Mouse (Mus musculus): ENCODE data around the gene Cabp1. TPM values are rescaled to one million over a fixed set of nuclear protein-coding genes. Genes with fewer than 3 reads are reported as not detected.

The Cabp1 gene
- polyA plus RNA-seq, 1 experiment from 2014 or later: 1.5 TPM

DNA sequence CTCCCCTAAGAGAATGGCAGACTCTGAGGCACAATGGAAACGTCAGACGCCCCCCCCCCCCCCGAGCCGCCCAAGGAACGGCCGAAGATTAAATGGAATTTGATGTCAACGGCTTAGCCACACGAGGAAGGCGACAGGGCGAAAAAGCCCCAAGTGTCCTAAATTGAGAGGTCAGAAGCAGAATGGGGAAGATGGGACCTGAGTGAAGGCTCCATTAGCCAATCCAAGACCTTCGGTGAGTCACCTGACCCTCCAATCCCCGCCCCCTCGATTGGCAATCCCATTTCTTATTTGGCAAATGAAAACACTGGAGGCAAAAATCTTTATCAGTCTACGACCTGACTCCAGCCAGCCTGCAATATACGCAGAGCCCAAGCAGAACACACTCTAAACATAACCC lies 9.5 kb downstream of the Cabp1 start:
- H3K27me3 ChIP-seq (replicated peaks): peaks cover 13% of the 10 kb centered on the region
- H3K9ac ChIP-seq: no peak overlapping the region
- H3K9me3 ChIP-seq: no peaks in the 10 kb centered on the region
- H3K4me3 ChIP-seq (replicated peaks): no peak overlapping the region; the same call in 1 of the 2 replicates
- no peak overlapping the region for H3K27ac ChIP-seq
- no peaks in the 10 kb centered on the region for H3K36me3 ChIP-seq
- WGBS: 18% methylated on average over 15 of the region's 15 CpGs
- peaks cover 34% of the 10 kb centered on the region for H3K4me1 ChIP-seq (replicated peaks)
- no peak for ATAC-seq
- peak overlapping the region; percentile 22; the same call in 1 of the 2 replicates for H3K4me2 ChIP-seq (replicated peaks)

DNA sequence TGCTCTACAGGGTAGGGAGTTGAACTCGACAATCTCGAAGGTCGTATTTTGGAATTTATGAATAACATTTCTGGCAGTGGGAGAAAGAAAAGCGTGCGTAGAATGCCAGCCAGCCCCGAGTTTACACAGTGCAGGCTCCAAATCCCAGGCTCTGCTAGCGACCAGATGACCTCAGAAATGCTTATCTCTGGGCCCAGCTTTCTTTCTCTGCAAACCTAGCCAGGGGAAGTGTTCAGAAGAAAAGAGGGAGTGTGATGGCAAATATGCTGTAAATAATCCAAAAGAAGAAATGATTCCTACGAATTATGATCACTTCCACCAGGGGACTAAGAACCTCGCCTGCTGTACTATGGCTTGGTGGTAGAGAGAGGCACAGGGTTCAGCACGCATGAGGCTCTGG lies 10.7 kb downstream of the Cabp1 start:
- 45% methylated on average over 10 of the region's 10 CpGs for WGBS
- Histone ChIP-seq H3K9me3 (no peaks in the 10 kb centered on the region), H3K4me3 (replicated peaks) (no peak overlapping the region), H3K9ac (no peak overlapping the region), H3K4me2 (replicated peaks) (no peak overlapping the region), H3K36me3 (no peaks in the 10 kb centered on the region), H3K27ac (no peak overlapping the region; the same call in 1 of the 2 replicates), H3K27me3 (replicated peaks) (0 out of 2 replicates have a peak, but pooled peaks cover 8% of the 10 kb centered on the region), H3K4me1 (replicated peaks) (peaks cover 34% of the 10 kb centered on the region)
- ATAC-seq: no peak

DNA sequence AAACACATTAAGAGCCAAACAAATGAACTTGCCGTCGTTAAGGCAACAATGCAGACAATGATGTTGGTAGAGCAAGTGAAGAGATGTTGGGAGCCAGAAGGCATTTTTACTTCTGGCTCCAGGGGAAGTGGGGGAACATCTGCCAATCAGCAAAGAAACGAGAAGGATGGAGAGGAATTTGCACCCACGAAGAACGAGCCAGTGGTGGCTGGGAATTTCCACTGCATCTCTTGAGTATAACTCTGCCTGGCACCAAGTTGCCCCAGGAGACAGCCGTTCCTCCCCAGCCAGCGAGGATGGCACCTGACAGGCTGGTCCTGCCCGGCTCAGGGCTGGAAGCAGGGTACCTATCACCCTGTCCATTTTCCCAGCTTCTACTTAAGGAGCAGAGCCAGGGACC lies 11.3 kb downstream of the Cabp1 start:
- Histone ChIP-seq H3K9ac (no peak overlapping the region), H3K4me3 (replicated peaks) (no peak overlapping the region), H3K4me1 (replicated peaks) (peaks cover 34% of the 10 kb centered on the region), H3K36me3 (no peaks in the 10 kb centered on the region), H3K27me3 (replicated peaks) (0 out of 2 replicates have a peak, but pooled peaks cover 8% of the 10 kb centered on the region), H3K27ac (no peak overlapping the region; the same call in 1 of the 2 replicates), H3K9me3 (no peaks in the 10 kb centered on the region), H3K4me2 (replicated peaks) (no peak overlapping the region)
- 65% methylated on average over 8 of the region's 8 CpGs for WGBS
- ATAC-seq: no peak

DNA sequence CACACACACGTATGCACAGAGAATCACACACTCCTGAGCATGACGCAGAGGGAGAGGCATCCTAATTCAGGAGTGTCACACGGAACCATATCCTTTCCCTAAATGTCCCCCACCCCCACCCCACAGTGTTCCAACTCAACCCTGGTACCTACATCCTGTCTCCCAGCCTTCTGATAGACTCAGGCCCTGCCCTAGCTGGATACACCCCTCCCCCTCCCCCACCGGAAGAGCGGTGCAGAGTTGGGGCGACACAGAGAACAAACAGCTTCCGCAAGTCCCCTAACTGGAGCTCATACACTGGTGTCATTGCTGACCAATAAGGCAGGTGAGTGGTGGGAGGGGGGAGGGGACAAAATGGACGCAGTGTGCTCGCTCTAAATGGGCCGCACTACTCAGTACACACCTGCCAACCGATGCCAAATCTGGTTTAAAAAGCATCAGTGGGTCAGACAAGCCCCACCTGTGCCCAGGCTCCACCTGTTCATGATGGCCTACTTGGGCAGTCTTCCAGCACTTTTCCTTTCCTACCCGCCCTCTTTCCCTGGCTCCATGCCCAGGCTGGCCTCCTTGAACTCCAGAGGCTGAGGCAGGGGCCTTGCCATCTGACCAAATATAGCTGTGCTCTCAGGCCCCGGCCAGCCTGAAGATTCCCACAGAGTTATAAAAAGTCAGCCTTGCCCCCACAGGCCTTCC lies 12.8 kb downstream of the Cabp1 start:
- H3K4me3 ChIP-seq (replicated peaks): no peak overlapping the region
- H3K4me2 ChIP-seq (replicated peaks): no peak overlapping the region
- H3K27ac ChIP-seq: peak overlapping the region; percentile 51; the same call in 1 of the 2 replicates
- ATAC-seq: peak; percentile 70
- H3K4me1 ChIP-seq (replicated peaks): peaks cover 22% of the 10 kb centered on the region
- 0 out of 2 replicates have a peak, but pooled peaks cover 6% of the 10 kb centered on the region for H3K27me3 ChIP-seq (replicated peaks)
- no peaks in the 10 kb centered on the region for H3K9me3 ChIP-seq
- 66% methylated on average over 13 of the region's 13 CpGs for WGBS
- no peak overlapping the region for H3K9ac ChIP-seq
- H3K36me3 ChIP-seq: no peaks in the 10 kb centered on the region

DNA sequence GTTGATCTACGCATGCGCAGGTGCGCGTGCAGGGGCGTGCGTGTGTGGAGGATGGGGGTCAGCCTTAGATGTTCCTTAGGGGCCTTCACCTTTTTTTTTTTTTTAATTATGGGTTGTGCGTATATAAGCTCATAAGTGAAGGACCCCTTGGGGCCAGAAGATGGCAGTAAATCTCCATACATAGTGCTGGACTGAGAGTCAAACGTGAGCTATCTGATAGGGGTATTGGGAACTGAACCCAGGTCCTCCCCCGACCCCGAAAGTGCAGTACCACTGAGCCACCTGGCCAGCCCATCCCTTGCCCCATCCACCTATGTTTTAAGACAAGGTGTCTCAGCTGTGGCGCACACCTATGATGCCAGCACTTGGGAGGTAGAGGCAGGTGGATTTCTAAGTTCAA lies 14.6 kb downstream of the Cabp1 start:
- Histone ChIP-seq H3K9me3 (no peaks in the 10 kb centered on the region), H3K27me3 (replicated peaks) (no peaks in the 10 kb centered on the region), H3K4me3 (replicated peaks) (no peak overlapping the region), H3K4me2 (replicated peaks) (no peak overlapping the region), H3K9ac (no peak overlapping the region), H3K36me3 (no peaks in the 10 kb centered on the region), H3K27ac (no peak overlapping the region), H3K4me1 (replicated peaks) (peaks cover 17% of the 10 kb centered on the region)
- ATAC-seq: no peak
- 93% methylated on average over 11 of the region's 11 CpGs for WGBS

DNA sequence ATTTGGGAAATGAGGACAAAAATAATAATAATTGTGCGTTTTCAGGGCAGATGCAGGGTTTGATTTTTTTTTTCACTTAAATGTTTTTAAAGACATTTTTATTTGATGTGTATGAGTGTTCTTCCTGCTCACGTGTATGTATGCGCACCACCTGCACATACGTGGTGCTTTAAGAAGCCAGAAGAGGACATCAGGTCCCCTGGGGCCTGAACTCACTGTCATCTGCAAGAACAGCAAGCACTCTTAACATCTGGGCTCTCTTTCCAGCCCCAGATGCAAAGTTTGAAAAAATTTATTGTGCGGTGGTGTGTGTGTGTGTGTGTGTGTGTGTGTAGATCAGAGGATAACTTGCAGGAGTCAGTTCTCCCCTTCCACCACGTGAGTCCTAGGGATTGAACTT lies 16.3 kb downstream of the Cabp1 start:
- Histone ChIP-seq H3K27ac (no peak overlapping the region), H3K4me3 (replicated peaks) (no peak overlapping the region), H3K27me3 (replicated peaks) (no peaks in the 10 kb centered on the region), H3K4me1 (replicated peaks) (peaks cover 13% of the 10 kb centered on the region), H3K9me3 (no peaks in the 10 kb centered on the region), H3K9ac (no peak overlapping the region), H3K36me3 (no peaks in the 10 kb centered on the region), H3K4me2 (replicated peaks) (no peak overlapping the region)
- WGBS: 82% methylated on average over 6 of the region's 6 CpGs
- ATAC-seq: no peak

- Histone ChIP-seq H3K36me3 (no peaks in the 10 kb centered on the region), H3K27me3 (replicated peaks) (no peaks in the 10 kb centered on the region), H3K9me3 (no peaks in the 10 kb centered on the region), H3K4me1 (replicated peaks) (no peaks in the 10 kb centered on the region), H3K4me2 (replicated peaks) (no peak overlapping the region), H3K9ac (no peak overlapping the region), H3K27ac (no peak overlapping the region), H3K4me3 (replicated peaks) (no peak overlapping the region)
- WGBS: 83% methylated on average over 1 of the region's 1 CpGs
- ATAC-seq: no peak
These were observed 19.6 kb downstream of the Cabp1 start for GRCm38 (mm10) chr5:115174554-115174953.

DNA sequence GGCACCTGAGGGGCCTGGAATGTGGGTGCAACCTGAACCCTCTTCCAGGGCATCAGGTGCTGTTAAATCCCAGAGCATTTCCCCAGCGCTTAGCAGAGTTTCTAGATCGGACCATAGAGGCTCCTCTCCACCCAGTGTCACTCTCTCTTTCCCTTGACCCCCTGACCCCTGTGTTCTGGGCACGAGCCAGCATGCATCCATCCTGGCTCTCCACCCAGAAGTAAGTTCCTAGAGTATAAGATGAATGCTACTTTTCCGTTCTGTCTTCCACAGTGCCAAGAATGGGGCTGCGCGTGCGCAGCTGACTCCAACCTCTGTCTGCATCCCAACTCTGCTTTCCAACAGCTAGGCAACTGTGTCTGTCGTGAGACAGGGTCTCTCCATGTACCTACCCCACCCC lies 24.0 kb downstream of the Cabp1 start:
- Histone ChIP-seq H3K9ac (no peak overlapping the region), H3K4me1 (replicated peaks) (peaks cover 17% of the 10 kb centered on the region), H3K9me3 (no peaks in the 10 kb centered on the region), H3K4me3 (replicated peaks) (no peak overlapping the region), H3K27ac (no peak overlapping the region), H3K36me3 (no peaks in the 10 kb centered on the region), H3K27me3 (replicated peaks) (no peaks in the 10 kb centered on the region), H3K4me2 (replicated peaks) (no peak overlapping the region)
- 66% methylated on average over 8 of the region's 8 CpGs for WGBS
- no peak for ATAC-seq

GRCm38 (mm10) chr5:115168641-115169415 lies 25.4 kb downstream of the Cabp1 start:
- 37% methylated on average over 27 of the region's 27 CpGs for WGBS
- no peaks in the 10 kb centered on the region for H3K27me3 ChIP-seq (replicated peaks)
- peaks cover 17% of the 10 kb centered on the region for H3K4me1 ChIP-seq (replicated peaks)
- peak overlapping the region; percentile 23; the same call in 1 of the 2 replicates for H3K27ac ChIP-seq
- H3K36me3 ChIP-seq: no peaks in the 10 kb centered on the region
- H3K4me3 ChIP-seq (replicated peaks): no peak overlapping the region
- H3K9ac ChIP-seq: peak overlapping the region; percentile 28; the same call in 1 of the 2 replicates
- peak overlapping the region; percentile 42 for H3K4me2 ChIP-seq (replicated peaks)
- H3K9me3 ChIP-seq: no peaks in the 10 kb centered on the region
- peak; percentile 57; the same call in 1 of the 2 replicates for ATAC-seq

DNA sequence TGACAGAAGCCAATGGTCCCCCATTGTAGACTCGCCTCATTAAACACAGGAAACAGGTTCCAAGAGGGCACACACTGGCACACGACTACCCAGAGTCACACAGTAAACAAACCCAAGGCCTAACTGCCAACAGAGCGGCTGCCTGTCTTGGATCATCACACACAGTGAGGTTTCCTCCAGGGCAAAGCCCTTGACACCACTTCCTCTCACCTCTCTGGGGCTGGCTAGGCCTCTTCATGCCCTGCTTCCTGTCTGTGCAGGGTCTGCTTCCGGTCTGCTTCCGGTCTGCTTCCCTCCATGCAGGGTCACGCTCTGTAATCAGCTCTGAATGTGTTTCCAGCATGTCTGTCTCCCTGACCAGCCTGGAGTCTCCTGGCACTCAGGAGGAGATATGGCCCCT lies 26.8 kb downstream of the Cabp1 start:
- Histone ChIP-seq H3K36me3 (no peaks in the 10 kb centered on the region), H3K27ac (no peak overlapping the region), H3K4me2 (replicated peaks) (no peak overlapping the region), H3K4me3 (replicated peaks) (no peak overlapping the region), H3K4me1 (replicated peaks) (peaks cover 21% of the 10 kb centered on the region), H3K9me3 (no peaks in the 10 kb centered on the region), H3K27me3 (replicated peaks) (no peaks in the 10 kb centered on the region), H3K9ac (no peak overlapping the region)
- 60% methylated on average over 6 of the region's 6 CpGs for WGBS
- ATAC-seq: no peak

GRCm38 (mm10) chr5:115166815-115167194 lies 27.4 kb downstream of the Cabp1 start:
- H3K4me2 ChIP-seq (replicated peaks): no peak overlapping the region
- WGBS: 77% methylated on average over 7 of the region's 7 CpGs
- H3K4me3 ChIP-seq (replicated peaks): no peak overlapping the region
- H3K36me3 ChIP-seq: no peaks in the 10 kb centered on the region
- peaks cover 21% of the 10 kb centered on the region for H3K4me1 ChIP-seq (replicated peaks)
- no peaks in the 10 kb centered on the region for H3K27me3 ChIP-seq (replicated peaks)
- H3K9ac ChIP-seq: no peak overlapping the region
- H3K27ac ChIP-seq: peak overlapping the region; percentile 67; the same call in 1 of the 2 replicates
- no peaks in the 10 kb centered on the region for H3K9me3 ChIP-seq
- no peak for ATAC-seq

DNA sequence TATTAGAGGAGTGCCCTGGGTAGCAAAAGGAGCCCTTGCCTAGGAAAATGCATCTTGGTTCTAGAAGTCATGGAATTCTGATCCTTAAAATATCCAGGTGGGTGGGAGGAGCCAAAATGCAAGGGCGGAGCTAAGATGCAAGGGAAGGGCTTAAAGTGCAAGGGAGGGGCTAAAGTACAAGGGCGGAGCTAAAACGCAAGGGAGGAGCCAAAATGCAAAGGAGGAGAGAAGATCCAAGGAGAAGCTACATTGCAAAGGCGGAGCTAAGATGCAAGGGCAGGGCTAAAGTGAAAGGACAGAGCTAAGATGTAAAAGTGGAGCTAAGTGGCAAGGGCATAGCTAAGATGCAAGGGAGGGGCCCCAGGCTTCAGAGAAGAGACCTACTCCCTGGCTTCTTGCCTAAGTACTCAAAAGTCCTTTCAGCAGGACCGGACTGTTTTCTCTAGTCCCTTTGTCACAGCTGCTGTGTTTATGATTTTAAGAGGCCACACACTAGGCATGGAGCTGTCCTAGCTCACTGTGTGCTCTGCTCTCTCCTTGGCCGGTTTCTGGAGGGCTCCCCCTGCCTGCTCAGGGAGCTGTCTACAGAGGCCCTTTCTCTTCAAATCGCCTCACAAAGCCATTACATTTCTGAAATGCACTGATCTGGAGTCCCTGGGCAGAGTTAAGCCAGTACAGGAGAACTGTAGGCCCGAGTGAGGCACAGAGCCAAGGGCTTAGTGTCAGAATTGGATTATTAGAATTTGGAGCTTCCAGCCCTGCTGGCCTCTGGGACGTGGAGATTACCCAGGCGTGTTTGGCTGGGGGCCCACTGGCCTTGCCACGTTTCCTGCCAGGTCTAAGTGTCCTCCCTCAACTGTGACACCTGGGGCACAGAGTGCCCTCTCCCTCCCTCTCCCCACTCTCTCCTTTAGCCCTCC lies 28.0 kb downstream of the Cabp1 start:
- Histone ChIP-seq H3K36me3 (no peaks in the 10 kb centered on the region), H3K9ac (no peak overlapping the region), H3K4me1 (replicated peaks) (peaks cover 25% of the 10 kb centered on the region), H3K4me3 (replicated peaks) (no peak overlapping the region), H3K27me3 (replicated peaks) (no peaks in the 10 kb centered on the region), H3K4me2 (replicated peaks) (no peak overlapping the region), H3K27ac (peak overlapping the region; percentile 67), H3K9me3 (no peaks in the 10 kb centered on the region)
- ATAC-seq: peak; percentile 48; the same call in 1 of the 2 replicates
- WGBS: 43% methylated on average over 11 of the region's 11 CpGs

Measured in intestine, embryonic 15.5 days (tissue).